Mouse (Mus musculus) liver, adult (tissue): ENCODE results near the gene Mypop.

Experiments used
- GATA4 ChIP-seq: IDR thresholded peaks from 2 replicates; pipeline ENCODE4 v1.6.1; 2014; ENCODE audit warnings: mild to moderate bottlenecking, low read length; ENCODE audit not compliant: insufficient replicate concordance

Mypop gene

DNA sequence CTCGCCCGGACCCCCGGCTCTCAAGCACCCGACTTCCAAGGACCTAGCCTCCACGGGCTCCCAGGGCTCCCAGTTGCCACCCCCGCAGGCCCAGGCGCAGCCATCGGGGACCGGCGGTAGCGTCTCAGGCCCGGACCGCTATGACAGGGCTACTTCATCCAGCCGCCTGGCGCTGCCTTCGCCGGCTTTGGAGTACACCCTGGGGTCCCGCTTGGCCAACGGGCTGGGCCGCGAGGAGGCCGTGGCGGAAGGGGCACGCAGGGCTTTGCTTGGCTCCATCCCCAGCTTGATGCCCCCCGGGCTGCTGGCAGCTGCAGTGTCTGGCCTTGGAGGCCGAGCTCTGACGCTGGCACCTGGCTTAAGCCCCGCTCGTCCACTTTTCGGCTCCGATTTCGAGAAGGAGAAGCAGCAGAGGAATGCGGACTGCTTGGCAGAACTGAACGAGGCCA lies 13.6 kb downstream of the Mypop start:
- no peak for TF ChIP-seq GATA4

DNA sequence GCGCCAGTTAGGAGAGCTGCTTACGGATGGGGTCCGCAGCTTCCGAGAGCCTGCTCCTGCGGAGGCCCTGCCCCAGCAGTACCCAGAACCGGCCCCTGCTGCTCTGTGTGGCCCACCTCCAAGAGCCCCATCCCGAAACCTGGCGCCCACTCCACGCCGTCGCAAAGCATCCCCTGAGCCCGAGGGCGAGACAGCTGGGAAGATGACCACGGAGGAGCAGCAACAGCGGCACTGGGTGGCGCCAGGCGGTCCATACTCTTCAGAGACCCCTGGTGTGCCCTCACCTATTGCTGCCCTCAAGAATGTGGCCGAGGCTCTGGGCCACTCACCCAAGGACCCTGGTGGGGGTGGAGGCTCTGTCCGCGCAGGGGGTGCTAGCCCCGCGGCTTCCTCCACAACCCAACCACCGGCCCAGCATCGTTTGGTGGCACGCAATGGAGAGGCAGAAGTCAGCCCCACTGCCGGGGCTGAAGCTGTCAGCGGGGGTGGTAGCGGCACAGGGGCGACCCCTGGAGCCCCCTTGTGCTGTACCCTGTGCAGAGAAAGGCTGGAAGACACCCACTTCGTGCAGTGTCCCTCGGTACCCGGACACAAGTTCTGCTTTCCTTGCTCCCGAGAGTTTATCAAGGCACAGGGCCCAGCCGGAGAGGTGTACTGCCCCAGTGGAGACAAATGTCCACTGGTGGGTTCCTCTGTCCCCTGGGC lies 14.5 kb downstream of the Mypop start:
- TF ChIP-seq GATA4: no peak

DNA sequence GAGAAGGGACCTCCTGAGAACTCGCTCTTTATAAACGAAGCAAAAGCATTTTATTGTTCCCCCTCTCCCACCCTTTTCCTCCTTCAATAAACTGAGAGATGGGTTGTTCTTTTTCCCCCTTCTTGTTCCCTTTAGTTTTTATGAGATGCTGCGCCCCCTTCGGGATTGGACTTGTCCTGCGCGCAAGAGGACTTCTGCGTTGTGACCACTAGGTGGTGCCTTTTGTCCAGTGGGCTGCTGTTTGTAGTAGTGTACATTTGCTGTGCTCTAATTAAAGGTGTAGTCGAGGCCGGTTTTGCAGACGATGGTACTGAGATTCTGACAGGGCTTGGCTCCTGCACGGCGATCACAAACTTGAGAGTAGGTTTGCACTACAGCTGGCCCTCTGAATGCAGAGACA lies 15.4 kb downstream of the Mypop start:
- no peak for TF ChIP-seq GATA4

DNA sequence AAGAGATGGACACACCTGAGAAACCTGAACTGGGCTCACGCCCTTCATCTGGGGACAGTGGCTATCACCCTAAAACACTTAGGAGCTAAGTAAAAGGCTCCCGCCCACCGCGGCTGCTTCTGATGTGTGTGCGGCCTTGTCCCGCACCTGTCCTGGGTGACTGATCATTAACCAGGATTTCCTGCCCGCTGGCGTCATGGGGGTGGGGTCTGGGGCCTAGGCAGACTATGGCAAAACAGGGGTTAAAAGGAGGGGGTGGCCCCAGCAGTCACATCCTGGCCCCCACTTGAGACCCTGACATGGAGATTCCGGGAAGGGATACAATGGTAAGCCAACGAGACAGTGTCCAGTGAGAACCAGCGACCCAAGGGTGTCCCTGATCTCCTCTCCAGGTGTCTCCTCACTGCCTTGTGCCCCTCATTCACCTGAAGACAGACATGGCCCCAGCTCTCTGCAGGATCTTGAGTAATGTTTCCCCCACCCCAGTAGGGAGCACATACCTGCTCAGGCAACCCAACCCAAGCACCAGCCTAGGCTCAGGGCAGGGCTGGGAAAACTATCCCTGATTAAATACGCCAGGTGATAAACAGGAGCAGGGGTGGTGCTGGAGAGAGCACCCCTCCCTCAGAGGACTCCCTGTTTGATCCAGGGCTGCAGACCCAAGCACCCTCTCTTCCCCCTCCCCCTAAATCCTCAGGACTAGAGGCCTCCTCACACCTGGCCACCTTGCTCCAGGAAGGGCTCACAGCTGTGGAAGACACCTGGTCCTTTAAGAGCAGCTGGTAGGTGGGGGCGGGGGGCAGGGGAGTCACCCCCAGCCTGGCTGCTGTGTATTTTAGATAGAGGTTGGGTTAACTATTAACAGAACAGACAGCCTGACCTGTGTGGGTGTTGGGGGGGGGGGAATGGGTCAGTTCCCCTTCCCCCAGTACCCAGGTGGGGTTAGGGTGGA lies 16.3 kb downstream of the Mypop start:
- TF ChIP-seq GATA4: no peak

DNA sequence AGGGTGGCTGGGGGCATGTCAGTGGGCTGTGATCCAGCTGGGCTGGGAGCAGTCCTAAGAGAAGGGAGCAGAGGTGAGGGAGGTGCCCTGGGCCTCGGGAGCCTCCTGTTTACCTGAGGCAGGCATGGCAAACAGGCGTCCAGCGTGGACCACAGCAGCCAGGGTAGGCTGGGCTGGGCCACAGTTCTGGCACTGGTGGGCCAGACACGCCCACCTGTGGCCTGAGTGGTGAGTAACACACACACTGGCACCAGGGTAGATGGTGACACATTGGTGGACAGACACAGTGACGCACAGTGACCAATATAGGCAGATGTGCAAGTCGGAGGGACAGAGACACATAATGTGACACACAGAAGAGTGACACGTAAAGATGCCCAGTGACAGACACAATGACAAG lies 19.5 kb downstream of the Mypop start:
- no peak; the same call in 1 of the 2 replicates for TF ChIP-seq GATA4

DNA sequence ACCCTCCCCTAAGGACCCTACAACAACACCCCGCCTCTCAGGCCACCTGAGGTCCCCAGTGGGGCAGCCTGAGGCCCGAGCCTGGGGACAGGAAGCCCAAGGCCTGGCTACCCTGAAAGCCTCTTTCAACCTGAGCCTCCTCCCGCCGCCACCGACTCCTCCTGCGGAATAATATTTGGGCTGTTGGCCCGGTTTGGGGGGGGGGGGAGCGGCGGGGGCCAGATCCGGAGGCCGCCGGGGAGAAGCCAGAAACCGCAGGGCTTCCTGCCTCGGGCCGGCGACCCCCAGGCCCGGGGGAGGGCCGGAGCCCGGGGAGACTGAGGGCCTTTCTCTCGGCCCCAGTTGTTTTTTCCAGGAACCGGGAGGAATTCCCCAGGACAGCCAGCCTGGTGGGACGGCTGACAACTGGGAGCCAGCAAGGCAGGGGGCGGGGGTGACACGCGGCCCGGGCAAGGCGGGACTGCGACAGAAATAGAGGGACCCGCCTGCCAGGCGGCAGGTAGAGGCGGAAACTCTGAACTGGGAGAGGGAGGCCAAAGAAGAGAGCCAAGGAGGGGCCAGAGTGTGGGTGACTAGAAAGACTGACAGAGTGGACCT lies 21.1 kb downstream of the Mypop start:
- no peak for TF ChIP-seq GATA4

DNA sequence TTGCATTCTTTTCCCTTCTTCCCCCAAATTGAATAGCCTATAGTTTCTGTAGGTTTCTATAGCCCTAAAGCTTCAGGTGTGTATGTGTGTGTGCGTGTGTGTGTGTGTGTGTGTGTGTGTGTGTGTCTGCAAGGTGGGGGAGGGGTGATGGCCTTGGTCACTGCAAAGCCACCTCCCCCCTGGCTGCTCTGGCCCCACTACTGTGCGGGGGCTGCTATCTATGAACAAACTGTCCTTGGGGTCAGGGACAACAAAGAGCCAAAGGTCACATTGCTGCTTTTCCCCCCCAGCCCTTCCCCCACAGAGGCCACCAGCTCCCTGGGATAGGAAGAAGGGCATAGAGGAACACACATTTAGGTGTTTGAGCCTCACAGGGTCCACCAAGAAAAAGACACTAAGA lies 21.8 kb downstream of the Mypop start:
- TF ChIP-seq GATA4: 0 out of 2 replicates have a peak, but pooled peaks have one; percentile 49

DNA sequence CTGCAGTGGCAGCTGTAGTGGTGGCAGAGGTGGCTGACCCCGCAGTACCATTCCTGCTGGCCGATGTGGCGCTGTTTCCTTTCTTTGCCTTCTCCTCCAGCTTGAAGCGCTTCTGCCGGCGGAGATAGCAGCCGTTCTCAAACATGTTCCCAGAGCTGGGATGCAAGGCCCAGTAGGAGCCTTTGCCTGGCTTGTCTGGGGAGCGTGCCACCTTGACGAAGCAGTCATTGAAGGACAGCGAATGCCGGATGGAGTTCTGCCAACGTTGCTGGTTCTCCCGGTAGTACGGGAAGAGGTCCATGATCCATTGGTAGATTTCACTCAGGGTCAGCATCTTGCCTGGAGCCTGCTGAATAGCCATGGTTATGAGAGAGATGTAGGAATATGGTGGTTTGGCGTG lies 23.4 kb downstream of the Mypop start:
- no peak for TF ChIP-seq GATA4

DNA sequence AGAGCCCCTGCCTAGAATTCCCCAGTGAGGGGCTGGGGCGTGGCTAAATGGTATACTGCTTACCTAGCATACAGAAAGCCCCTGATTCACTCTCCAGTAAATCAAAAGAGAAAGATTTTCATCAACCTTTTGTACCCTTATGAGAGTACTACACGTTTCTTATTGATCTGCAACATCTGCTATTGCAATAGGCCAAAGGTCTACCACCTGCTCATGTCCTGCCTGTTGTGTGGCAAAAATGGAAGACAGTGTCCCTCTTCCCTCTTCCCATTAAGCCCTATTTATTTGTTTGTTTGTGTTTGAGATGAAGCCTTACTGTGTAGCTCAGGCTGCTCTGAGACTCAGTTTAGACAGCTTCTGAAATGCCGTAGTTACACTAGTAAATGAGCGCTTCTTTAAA lies 25.0 kb downstream of the Mypop start:
- TF ChIP-seq GATA4: no peak

DNA sequence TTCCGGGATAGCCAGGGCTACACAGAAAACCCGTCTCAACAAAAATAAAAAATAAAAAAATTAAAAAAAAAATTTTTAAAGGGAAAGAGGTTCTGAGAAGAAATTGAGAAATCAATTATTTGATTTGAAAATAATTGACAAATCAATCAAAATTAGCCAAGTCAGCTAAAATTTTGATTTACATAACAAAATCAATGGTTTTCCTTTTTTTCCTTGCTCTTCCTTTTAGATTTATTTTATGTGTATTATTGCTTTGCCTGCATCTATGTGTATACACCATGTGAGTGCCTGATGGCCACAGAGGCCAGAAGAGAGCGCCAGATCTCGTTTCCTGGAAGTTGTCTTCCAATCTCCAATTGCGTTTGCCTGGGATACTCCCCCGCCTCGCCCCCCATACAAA lies 26.9 kb downstream of the Mypop start:
- TF ChIP-seq GATA4: no peak

DNA sequence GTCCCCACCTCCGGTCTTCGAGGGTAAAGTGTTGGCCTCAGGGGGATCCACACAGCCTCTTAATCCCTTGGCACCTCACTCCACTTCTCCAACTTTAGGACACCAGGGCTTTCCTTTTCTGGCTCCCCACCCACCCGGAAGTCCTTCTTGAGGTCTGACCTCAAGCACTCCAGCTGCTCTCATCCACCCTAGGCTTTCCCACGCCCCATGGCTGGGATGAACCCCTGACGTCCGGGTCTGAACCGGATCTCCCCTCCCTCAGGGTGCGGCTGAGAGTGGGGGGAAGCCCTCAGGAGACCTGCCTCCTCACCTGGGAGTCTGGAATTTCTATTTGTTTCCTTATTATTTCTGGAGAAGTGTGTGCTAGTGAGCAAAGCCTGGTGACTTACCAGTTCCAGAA lies 30.0 kb downstream of the Mypop start:
- TF ChIP-seq GATA4: no peak

DNA sequence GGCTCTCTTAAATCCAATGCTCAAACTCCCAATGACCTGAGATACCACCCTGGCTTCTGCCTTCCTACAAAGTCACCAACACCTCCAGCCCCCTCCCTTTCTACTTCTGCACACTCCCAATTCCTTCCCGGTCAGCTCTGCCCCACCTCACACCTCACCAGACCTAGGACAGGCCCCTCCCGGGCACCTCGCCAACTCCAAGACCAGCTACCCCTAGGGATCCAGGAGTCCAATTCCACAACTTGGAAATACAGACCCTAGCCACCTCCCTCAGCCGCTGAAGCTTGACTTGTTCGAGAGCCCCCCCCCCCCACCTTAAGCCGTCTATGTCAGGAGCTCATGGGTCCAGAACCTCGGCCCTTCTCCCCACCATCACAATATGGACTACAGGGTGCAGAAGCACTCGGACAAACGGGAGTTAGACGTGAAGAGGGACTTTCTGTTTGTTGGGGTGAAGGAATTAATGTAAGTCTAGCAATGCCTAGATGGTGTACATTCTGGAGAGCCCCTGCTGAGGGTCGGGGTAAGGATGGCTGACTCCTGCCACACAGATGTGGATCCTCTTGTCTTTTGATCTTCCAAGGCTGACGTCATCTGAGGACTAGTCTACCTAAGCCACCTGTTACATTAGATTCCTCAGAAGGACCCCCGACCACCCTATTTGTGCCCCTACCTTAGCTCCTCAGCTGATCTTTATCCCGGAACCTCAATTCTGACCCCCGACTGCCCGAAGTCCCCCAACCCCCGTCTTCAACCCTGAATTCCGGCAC lies 31.3 kb downstream of the Mypop start:
- TF ChIP-seq GATA4: no peak

DNA sequence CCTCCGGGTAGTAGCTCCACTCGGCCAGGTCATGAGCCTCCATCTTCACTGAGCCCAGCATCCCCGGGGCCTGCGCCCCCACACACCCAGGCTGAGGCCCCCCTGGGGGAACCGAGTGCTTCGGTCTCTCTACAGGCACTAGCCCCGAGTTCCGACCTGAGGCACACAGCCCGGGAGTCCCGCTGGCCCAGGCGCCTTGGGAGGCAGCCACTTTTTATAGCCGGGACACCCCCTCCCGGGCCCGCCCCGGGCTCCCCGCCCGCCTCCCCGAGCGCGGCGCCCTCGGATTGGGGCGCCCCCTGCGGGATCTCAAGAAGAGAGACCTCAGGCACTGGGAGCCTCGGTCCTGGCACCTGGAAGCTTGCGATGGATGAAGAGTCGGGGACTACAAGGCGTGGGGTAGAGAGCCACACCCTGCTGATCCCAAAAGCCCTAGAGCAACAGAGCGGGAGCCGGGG lies 32.3 kb downstream of the Mypop start, which contains the start of gene Foxa3:
Foxa3 (minus strand) TSS at position 182 of the 458 bp plus-strand sequence.
- TF ChIP-seq GATA4: no peak

DNA sequence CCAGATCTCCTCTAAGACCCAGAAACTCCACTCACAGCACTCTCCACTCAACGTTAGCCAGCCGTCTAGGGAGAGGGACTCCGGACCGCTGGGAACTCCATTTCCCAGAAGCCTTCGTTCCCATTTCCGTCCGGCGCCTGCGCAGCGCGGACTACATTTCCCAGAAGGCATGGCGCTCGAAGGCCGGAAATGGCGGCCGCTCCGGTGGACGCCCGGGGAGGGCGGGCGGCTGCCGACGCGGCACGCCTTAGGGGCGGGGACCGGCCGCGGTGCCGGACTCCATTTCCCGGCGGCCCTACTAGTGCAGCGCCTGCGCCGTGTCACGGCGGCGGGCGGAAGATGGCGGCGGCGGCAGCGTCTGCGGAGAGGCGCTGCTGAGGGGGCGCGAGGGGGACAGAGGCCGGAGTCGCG lies 33.1 kb downstream of the Mypop start, which contains the start of gene Sympk:
Sympk (plus strand) TSS at position 282 of the 411 bp plus-strand sequence.
- TF ChIP-seq GATA4: no peak; the same call in 1 of the 2 replicates
